Mouse (Mus musculus) 3T3-L1 (cell line): ENCODE data around the gene Krt80.
A peak's percentile ranks its signal among the peaks of the same experiment; 100 is the strongest.

Source experiments
- DNase-seq: peaks from one replicate; pipeline ENCODE4 v3.0.0-alpha.2; 2015; ENCODE audit warnings: low read depth, low spot score

Krt80 gene

DNA sequence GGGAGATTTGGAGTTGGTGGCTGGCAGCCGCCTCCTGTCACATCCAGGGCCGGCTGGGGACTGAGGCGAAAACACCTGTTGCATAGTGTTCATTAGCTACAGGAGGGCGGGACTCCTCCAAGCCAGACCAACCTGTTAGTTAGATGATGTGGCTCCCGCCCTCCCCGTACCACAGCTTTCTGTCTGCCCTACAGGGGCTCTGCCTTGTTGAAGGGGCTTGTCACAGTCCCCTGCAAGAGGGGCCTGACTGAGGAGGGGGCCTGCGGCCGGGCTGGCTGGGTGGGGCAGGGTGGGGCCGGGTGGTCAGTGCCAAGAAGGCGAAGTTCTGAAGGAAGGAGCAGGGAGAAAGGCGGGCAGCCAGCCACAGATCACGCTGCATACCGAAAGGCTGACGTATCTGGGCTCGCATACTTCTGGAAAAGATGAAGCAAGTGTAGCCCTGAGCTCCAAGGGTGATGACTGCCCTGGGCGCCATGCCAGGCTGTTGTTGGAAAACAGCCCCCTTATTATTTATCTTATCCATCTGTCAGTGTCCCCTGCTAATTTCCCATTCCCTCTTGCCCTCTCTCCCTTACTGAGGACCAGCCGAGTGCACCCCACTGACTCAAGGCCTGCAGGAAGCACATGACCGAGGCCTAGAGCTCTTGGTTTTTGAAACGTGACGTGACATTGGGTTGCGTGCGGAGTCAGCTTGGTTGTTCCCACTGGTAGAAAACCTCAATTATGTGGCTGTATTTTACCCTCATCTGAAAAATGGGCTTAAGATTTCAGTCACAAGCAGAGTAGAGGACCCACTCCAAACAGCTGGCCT is at the start of gene Krt80:
Krt80 (minus strand) TSS at position 62 of the 811 bp plus-strand sequence.
- DNase-seq, result peak; percentile 99

DNA sequence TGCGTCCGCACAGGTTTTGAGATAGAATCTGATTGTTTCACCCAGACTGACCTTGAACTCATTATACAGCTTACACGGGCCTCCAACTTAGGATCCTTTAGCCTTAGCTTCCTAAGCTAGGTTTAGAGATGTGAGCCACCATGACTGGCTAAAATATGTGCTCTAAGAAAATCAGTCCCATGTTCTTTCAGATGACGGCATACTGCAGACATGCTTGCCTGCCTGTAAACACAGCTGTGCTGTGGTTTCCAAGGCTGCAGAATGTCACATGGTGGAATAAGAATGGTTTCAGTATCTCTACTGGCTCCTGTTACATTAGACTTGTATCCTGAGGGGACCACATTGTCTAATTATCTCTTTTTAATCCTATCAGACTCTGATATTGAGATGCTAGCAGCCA is 49.0 kb upstream of the Krt80 start:
- no peak for DNase-seq

DNA sequence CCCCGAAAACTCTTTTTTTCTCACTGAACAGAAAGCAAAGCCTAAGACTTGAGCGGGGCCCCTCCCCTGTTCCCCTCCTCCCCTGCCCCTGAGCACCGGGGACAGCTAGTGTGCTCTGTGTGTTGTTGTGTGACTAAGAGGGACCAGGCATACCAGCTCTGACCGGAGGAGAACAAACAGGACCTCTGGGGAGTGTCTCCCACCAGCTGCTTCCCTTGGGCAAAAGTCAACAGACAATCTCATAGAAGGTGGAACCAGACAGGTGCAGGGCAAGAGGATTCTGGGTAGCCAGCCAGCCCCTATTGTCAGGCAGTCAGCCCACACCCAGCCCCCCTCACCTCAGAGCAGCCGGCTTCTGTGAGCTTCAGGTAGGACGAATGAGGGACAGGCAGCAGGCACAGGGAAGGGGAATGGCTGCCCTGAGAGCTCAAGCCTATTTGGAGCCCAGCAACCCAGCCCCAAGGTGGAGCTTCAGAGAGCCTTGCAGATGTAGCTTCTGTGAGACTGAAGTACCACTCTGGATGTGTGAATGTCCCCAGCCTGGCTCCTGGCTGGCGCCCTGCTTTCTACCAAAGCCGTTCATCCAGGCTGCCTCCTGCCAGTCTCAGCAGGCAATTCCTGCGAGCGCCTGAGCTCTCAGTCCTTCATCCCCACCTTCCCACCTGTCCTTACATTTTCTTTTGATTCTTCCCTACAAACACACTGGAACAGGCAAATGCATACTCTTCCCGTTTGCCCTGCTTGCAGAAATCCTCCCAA is 45.0 kb upstream of the Krt80 start:
- no peak for DNase-seq

DNA sequence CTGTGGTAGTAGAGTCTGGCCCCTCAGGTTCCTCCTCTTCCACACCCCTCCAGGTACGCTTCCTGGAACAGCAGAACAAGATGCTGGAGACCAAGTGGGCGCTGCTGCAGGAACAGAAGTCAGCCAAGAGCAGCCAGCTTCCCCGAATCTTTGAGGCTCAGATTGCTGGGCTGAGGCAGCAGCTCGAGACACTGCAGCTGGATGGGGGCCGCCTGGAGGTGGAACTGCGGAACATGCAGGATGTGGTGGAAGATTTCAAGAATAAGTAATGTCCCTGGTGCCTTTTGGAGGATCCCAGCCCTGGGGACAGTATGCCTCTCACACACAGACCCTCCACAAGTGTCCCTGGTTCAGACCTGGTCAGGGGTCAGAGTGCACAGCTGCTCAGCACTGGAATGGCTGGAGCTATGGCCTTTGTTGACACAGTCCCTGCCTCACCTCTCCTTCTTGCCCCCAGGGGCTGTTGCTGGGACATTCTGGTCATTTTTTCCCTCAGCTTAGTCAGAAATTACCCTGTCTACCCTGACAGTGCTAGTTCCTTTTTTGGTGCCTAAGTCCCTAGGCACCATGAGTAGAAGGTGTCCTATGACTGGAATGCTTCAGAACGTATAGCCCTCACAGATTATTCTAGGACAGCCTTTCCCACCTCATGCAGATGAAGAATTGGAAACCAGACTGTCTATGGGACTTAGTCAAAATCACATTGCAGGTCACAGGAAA is 44.1 kb upstream of the Krt80 start:
- peak; percentile 65 for DNase-seq

DNA sequence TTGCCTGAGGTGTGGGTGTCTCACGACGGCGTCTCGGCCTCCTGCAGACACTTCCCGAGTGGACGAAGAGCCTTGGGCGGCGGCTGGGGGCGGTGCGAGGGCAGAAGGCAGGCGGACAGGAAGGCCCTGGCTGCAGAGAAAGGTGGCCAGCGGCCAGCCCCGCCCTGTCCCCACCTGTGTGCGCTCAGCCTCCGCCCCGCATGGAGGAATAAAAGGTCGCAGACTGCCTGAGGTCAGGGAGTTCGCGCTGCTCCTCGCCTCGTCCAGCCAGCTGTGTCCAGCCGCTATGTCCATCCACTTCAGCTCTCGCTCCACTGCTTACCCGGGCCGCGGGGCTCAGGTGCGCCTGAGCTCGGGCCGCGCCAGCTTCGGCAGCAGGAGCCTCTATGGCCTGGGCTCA is 42.2 kb upstream of the Krt80 start:
- DNase-seq, result no peak

DNA sequence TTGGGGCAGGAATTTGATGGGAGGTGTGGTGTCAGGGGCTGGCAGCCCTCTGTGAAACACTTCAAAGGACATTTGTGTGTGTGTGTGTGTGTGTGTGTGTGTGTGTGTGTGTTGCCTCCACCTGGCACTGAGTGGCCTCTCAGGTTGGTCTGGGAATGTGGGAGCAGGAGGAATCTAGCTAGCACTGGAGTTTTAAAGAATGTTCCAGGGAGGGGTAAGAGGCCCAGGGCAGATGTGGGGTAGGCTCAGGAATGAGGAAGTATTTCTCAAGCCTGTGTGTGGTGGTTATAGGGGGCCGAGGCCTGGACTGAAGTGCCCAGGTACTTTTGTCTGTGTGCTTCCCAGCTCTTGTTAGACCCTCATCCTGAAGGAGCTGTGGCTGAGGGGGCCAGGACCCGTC is 40.8 kb upstream of the Krt80 start, which contains the start of gene Krt7:
Krt7 (plus strand) TSS at position 269 of the 400 bp plus-strand sequence.
- DNase-seq, result peak; percentile 42

DNA sequence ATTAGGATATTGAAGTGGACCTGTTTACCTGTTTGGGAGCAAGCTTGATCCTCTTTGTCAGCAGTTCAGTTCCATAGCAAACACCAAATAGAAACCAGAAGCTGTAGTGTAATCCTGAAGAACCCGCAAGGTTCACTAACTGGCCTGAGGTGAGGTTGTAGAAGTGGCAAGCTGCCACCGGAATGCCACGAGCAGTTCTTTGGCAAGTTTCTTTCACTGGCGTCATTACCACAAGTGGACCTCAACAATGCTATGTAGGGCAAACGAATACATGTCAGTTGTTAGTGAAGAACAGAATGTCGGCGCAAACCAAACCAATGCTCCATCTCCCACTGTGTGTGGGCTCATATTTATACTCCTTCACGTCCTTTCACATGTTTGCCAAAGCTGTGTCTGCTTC is 28.3 kb upstream of the Krt80 start:
- peak; percentile 37 for DNase-seq

DNA sequence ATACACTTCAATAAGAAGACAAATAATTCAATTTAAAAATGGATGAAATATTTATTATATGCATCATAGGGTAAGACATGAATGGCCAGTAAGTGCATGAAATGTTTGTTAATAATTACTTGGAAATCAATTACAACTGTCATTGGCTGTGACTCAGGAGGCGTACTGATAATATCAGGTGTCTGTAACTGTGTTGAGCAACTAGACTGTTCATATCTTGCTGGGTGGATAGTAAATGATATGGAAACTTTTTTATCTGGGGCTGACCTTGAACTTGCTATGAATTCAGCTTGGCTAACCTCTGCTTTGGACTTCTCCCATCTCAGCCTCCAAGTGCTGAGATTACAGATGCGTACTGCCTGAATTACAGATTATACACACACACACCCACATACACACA is 27.7 kb upstream of the Krt80 start:
- no peak for DNase-seq

DNA sequence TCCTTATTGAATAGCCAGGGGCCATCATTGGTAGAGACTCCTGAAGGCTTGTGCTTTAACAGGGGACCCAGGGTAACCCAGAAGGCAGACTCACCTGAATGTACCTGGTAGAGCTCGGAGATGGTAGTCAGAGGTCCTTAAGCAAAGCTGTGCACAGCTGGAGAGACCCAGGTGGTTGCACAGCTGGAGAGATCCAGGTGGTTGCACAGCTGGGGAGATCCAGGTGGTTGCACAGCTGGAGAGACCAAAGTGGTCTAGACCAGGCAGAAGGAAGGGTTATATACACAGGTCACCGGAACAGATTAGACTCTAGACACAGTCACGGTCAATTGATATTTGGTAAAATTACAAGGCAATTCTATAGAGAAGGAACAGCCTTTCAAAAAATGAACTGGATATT is 27.0 kb upstream of the Krt80 start:
- DNase-seq, result no peak

DNA sequence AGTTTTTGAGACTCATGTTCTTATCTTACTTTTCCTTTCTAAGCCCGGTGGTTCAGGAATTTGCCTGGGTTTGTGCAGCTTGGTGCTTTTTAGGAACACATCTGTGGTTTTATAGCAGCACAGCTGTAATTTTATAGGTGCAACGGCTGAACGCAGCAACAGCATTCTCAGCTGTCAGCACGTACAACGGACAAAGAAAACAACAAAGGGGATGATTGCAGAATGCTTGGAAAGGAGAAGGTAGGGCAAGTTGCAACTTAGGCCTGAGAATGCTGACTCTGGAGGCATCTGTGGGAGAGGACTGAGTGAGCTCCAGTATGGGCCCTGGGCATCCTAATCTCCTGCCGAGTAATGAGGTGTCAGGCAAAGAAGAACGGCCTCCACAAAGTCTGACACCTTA is 26.5 kb upstream of the Krt80 start:
- no peak for DNase-seq

DNA sequence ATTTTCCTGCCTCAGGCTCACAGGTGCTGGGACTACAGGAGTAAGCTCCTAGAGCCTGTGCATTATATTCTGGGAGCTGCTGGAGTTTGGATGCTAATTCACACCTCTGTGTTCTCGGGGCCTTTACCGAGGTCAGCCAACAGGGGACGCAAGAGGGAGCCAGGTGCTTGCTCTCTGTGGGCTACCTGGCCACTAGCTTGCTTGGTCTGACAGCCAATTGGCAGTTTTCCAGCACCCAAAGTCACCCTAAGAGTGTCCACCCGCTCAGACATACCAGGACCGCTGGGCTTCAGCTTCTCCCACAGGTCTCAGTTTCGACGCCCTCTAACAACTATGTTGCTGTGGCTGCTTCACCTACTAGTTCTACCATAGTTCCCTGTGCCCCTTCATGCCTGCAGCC is 24.9 kb upstream of the Krt80 start:
- DNase-seq, result no peak

DNA sequence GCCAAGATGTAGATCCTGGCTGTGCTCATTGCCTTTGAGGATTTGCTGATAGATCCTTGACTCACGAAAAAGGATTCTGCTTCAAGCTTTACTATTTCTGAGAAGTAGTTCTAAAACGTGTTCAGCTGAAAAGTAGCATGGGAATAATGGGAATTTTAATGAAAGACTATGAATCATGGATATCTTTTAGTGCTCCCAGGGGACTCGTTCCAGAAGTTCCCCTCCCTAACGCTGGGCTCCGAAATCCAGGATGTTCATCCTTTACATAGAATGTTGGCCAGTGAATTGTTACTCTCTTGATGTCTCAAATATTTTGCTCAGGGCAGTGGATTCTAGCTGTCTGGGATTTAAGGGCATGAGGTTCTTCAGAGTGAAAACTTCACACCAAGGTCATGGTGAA is 22.3 kb upstream of the Krt80 start:
- DNase-seq, result peak; percentile 72

DNA sequence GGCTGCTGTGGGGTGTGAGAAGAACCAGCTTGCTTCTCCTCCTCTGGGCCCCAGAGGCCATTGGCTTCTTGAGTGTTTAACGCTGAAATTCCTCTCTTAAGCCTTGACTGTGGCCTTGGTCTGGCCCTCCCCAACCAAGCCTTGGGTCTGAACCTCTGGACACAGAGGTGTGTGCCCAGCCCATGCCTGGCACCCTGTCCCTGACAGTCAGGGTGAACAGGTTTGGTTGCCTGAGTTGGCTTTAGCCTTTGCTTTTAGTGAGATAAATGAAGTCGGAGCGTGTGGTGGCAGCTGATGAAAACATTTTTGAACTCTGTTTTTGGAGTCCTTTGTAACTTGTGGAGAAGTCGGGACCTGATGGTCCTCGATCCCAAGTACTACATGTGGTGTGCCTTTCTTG is 20.2 kb upstream of the Krt80 start:
- DNase-seq, result no peak

DNA sequence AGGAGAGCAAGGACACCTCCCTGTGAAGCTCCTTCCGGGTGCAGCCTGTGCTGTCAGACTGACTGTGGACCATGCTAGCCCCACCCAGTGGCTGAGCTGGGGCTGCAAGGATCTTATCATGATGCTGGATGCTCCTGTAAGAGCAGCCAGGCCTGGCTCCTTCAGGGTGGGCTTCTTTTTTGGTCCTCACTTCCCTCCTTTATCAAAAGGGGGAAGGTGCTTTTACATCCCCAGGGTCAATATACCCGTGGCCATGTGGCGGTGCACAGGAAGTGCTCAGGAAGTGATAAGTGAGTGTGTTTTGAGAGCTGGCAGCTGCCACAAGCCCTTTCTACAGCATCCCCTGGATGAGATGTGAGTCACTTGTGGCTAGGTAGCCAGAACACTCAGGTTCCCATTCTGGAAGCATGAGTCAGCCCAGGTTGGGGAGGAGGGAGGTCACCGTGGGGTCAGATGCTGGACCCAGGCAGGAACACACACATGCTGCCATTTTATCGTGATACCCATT is 18.1 kb upstream of the Krt80 start:
- peak; percentile 88 for DNase-seq

DNA sequence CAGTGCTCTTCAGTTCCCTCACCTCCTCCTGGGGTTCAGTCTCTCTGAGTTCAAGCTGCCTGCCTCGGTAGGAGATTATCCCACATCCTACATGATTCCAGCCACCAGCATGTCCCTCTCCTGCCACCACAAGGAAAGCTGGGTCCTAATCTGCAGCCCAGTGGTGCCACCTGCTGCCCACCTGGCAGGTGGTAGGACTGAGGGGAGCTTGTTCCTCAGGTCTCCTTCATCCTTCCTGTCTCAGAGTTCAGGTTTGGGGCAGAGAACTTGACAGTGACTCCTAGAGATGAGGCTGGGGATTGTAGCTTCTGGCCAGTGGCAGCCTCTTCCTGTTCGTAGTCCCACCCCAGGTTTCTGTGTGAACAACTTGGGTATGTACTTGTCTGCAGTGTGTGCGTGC is 17.2 kb upstream of the Krt80 start:
- DNase-seq, result peak; percentile 66

DNA sequence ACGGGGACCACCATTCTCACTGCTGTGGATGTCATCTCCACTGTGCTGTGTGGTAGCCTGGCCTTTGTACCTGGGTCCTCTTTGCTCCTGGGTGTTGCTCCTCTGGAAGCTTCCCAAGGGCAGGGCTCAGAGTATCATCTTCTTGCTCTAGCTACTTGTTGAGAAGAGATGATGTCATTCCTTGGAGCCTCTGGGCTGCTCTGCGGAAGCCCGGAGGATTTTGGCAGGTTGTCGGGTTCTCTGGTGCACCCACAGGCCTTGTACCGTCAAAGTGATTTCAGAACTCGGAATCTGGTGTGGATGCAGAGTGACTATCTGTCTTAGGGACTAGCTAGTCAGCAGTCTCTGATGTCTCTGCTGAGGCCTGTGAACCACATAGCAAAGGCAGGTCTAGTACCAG is 15.1 kb upstream of the Krt80 start:
- peak; percentile 55 for DNase-seq

DNA sequence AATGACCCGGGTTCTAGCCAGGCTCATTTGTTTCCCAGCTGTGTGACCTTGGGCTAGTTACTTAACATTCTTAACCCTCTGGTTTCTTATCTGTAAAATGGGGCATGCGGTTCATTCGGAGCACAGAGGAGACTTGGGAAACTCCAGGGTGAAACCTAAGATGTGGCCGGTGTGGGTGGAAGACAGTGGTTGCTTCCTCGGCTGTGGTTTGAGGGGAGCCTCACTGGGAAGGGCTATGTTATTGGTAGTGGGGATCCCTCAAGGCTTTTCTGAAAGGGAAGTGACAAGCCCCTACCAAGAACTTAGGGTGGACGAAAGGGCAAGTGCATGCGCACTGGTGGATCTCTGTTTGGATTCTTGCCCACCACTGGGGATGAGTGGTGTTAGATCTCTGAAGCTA is 14.6 kb upstream of the Krt80 start:
- no peak for DNase-seq

DNA sequence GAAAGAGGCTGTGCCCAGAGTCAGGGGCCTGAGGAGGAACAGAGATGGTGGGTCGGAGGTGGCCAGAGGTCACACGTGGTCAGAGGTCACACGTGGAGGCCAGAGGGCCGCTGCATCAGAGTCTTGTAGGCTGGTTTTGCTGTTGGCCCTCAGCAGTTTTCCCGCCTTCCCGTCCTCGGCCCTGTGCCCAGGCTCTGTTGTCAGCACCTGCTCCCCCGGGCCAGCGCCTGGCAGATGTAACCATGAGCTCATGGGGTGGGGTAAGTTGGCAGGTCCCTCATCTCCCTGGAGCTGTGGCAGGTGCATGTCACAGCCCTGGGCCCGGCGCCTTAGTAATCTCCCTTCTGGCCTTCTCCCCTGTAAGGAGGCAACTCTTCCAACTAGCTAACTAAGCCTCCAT is 12.8 kb upstream of the Krt80 start:
- no peak for DNase-seq

DNA sequence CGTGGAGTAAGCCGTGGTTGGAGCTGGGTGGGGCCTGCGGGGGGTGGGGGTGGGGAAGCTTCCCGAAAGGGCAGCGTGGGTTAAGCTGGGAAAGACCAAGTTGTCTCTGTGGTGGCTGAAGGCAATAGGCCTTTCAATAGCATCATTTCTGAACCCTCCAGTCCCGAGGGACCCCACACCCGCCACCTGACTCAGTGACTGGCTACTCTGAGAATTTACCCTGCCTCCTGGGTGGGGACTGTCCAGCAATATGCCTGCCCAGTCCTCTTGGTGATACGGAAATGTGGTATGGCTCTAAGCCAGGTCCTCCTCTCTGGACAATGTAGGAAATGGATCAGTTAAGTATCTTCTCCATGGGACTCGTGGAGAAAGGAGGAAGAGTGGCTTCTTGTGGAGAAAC is 11.8 kb upstream of the Krt80 start:
- peak; percentile 99 for DNase-seq

DNA sequence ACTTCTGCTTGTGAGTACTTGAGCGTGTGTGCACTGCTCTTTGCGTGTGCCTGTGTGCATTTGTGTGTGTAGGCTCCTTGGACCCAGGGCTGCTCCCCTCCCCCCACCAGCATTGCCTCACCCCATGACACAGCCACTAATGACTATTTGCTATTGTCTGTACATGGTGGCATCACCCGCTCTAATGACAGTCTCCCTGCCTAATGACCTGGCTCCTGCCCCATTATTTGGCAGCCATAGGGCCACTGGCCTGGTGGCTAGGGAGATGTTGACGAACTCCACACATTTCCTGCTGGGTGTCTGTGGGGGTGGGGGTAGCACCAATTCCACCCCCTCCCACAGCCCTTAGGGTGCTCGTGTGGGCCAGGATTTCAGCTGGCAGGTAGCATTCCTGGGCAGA is 8.7 kb upstream of the Krt80 start:
- no peak for DNase-seq

DNA sequence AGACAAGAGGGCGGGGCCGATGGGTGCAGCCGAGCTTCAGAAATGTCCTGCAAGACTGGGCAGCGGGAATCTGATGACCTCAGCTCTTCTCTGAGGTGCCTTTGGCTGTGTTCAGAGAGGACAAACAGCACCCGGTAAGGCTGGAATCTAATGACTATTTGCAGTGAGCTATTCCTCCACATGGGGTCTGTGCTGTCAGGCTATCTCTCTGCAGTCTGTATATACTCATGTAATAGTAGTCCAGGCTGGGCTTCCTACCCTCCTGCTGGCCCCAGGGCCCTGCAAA is 6.8 kb upstream of the Krt80 start:
- DNase-seq, result peak; percentile 33

DNA sequence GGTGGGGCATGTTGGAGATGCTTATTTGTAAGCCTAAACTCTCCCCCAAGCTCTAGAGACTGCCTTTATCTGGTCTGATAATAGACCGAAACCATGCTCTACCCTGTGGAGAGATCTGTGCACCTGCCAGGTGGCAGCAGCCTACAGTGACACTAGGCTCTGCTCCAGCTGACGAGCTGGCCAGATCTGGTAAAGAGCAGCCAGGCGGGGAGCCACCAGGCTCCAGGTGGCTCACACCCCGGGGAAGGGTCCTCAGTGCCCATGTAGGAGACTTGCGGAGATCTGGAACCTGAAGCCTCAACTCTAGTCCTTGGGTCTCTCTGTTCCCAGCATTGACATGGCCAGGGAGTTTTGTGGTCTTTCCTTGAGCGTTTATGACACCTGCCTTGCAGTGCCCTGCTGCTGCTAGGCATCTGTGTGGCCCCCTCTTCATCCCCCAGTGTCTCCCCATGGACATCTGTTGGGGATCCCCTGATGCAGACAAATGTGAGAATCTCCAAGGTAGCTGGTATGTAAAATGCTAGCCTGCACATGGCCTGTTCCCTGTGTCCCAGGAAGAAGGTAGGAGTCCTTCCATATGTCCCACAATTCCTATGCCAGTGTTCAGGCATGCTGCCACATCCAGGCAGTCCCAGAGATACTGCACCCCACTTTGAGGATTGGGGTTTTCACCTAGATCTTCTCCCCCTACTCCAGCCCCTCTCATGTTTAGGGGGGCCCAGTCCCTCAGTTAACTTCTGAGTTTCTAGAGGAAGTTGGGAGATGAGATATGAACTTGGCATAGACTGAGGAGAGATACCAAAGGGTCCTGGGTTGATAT is 6.2 kb upstream of the Krt80 start:
- DNase-seq, result no peak
